Mouse (Mus musculus) layer of hippocampus, postnatal 14 days (tissue): ENCODE measurements around the gene Hmcn1. TPM values are rescaled to one million over a fixed set of nuclear protein-coding genes. Genes with fewer than 3 reads are reported as not detected.

Source experiments
- DNase-seq, 2 experiments: peaks; one replicate each; pipeline ENCODE4 v3.0.0; 2021 to 2022; ENCODE audit warnings: low spot score in 2 of 2, mixed read lengths in 1 of 2
- long read RNA-seq, 2 experiments: library from polyadenylated mRNA; stranded (forward); transcript quantifications; one replicate each; pipeline ENCODE4 v2.0.0; 2021
- total RNA-seq, 2 experiments: library from RNA; stranded (reverse); gene quantifications; 2 replicates each; pipeline ENCODE4 v1.2.3; 2021

The Hmcn1 gene
- 1 to 10 TPM; 5.8 to 5.9 TPM for total RNA-seq
- long read RNA-seq, experiment 1: 0 reads
- long read RNA-seq, experiment 2, partial matches to known transcripts: 1 of 1 reads
- long read RNA-seq, experiment 2, other reads (novel, unspliced or antisense): 0 of 1 reads

GRCm38 (mm10) chr1:150993162-150994064 is at the start of gene Hmcn1:
TSS of gene Hmcn1 (minus strand) at chr1:150993435.
- no peak for DNase-seq

GRCm38 (mm10) chr1:151040945-151041649 is 47.9 kb upstream of the Hmcn1 start:
- DNase-seq: no peak

GRCm38 (mm10) chr1:151040290-151040689 is 47.1 kb upstream of the Hmcn1 start:
- DNase-seq: no peak

GRCm38 (mm10) chr1:151039189-151039588 is 46.0 kb upstream of the Hmcn1 start:
- DNase-seq: no peak

GRCm38 (mm10) chr1:151038566-151038965 is 45.3 kb upstream of the Hmcn1 start:
- no peak for DNase-seq

GRCm38 (mm10) chr1:151036405-151036985 is 43.3 kb upstream of the Hmcn1 start:
- peak in 1 of 2 experiments; percentile 3 for DNase-seq

GRCm38 (mm10) chr1:151035766-151036165 is 42.5 kb upstream of the Hmcn1 start:
- DNase-seq: no peak

GRCm38 (mm10) chr1:151034993-151035592 is 41.9 kb upstream of the Hmcn1 start:
- DNase-seq: peak; percentile 57 to 65

- no peak for DNase-seq
Measured at GRCm38 (mm10) chr1:151033291-151033690, 40.1 kb upstream of the Hmcn1 start.

- no peak for DNase-seq
Measured at GRCm38 (mm10) chr1:151031581-151031980, 38.3 kb upstream of the Hmcn1 start.

- no peak for DNase-seq
Measured at GRCm38 (mm10) chr1:151031086-151031485, 37.9 kb upstream of the Hmcn1 start.

GRCm38 (mm10) chr1:151025049-151025773 is 32.0 kb upstream of the Hmcn1 start:
- DNase-seq: no peak

GRCm38 (mm10) chr1:151019273-151019890 is 26.1 kb upstream of the Hmcn1 start:
- DNase-seq: peak; percentile 6 to 33

GRCm38 (mm10) chr1:151011056-151011455 is 17.8 kb upstream of the Hmcn1 start:
- peak; percentile 31 to 39 for DNase-seq

GRCm38 (mm10) chr1:151009115-151009797 is 16.0 kb upstream of the Hmcn1 start:
- peak; percentile 54 to 80 for DNase-seq

GRCm38 (mm10) chr1:151007747-151008146 is 14.5 kb upstream of the Hmcn1 start:
- DNase-seq: no peak

- DNase-seq: no peak
Measured at GRCm38 (mm10) chr1:151004007-151004406, 10.8 kb upstream of the Hmcn1 start.

GRCm38 (mm10) chr1:151001868-151002428 is 8.7 kb upstream of the Hmcn1 start:
- no peak for DNase-seq

GRCm38 (mm10) chr1:151000714-151001113 is 7.5 kb upstream of the Hmcn1 start:
- DNase-seq: no peak
